Mouse (Mus musculus): ENCODE results near the gene Nacc2.

Gene Nacc2

GRCm38 (mm10) chr2:26062742-26063427 lies 60.1 kb downstream of the Nacc2 start:
- H3K27me3 ChIP-seq (ENCODE audit: control insufficient read depth, insufficient read depth, low read length, poor library complexity, severe bottlenecking), result no peaks in the 10 kb centered on the region
- no peaks in the 10 kb centered on the region for H3K36me3 ChIP-seq (ENCODE audit: control insufficient read depth, insufficient read depth, low read length, poor library complexity, severe bottlenecking)
- no peak for DNase-seq (ENCODE audit: low read depth, low spot score)

- H3K36me3 ChIP-seq (ENCODE audit: control insufficient read depth, insufficient read depth, low read length, poor library complexity, severe bottlenecking), result no peaks in the 10 kb centered on the region
- no peak for DNase-seq (ENCODE audit: low read depth, low spot score)
Measured at GRCm38 (mm10) chr2:26062241-26062640, 60.8 kb downstream of the Nacc2 start.

GRCm38 (mm10) chr2:26061018-26061666 lies 61.9 kb downstream of the Nacc2 start:
- Histone ChIP-seq H3K27me3 (ENCODE audit: control insufficient read depth, insufficient read depth, low read length, poor library complexity, severe bottlenecking) (no peaks in the 10 kb centered on the region), H3K36me3 (ENCODE audit: control insufficient read depth, insufficient read depth, low read length, poor library complexity, severe bottlenecking) (no peaks in the 10 kb centered on the region)
- peak; percentile 15 for DNase-seq (ENCODE audit: low read depth, low spot score)

More at GRCm38 (mm10) chr2:26062241-26062640, 60.8 kb downstream of the Nacc2 start:
- H3K27me3 ChIP-seq (ENCODE audit: control insufficient read depth, insufficient read depth, low read length, poor library complexity, severe bottlenecking), result no peaks in the 10 kb centered on the region

- no peak for DNase-seq (ENCODE audit: low read depth, low spot score)
- Histone ChIP-seq H3K36me3 (ENCODE audit: control insufficient read depth, insufficient read depth, low read length, poor library complexity, severe bottlenecking) (no peaks in the 10 kb centered on the region), H3K27me3 (ENCODE audit: control insufficient read depth, insufficient read depth, low read length, poor library complexity, severe bottlenecking) (no peaks in the 10 kb centered on the region)
Measured at GRCm38 (mm10) chr2:26057053-26057452, 66.0 kb downstream of the Nacc2 start.

GRCm38 (mm10) chr2:26056226-26056625 lies 66.8 kb downstream of the Nacc2 start:
- no peak for DNase-seq (ENCODE audit: low read depth, low spot score)
- no peaks in the 10 kb centered on the region for H3K27me3 ChIP-seq (ENCODE audit: control insufficient read depth, insufficient read depth, low read length, poor library complexity, severe bottlenecking)

GRCm38 (mm10) chr2:26055747-26056102 lies 67.3 kb downstream of the Nacc2 start:
- H3K27me3 ChIP-seq (ENCODE audit: control insufficient read depth, insufficient read depth, low read length, poor library complexity, severe bottlenecking), result no peaks in the 10 kb centered on the region
- DNase-seq (ENCODE audit: low read depth, low spot score), result no peak
- H3K36me3 ChIP-seq (ENCODE audit: control insufficient read depth, insufficient read depth, low read length, poor library complexity, severe bottlenecking), result no peaks in the 10 kb centered on the region

More at GRCm38 (mm10) chr2:26056226-26056625, 66.8 kb downstream of the Nacc2 start:
- H3K36me3 ChIP-seq (ENCODE audit: control insufficient read depth, insufficient read depth, low read length, poor library complexity, severe bottlenecking), result no peaks in the 10 kb centered on the region

GRCm38 (mm10) chr2:26055046-26055746 lies 67.8 kb downstream of the Nacc2 start:
- Histone ChIP-seq H3K27me3 (ENCODE audit: control insufficient read depth, insufficient read depth, low read length, poor library complexity, severe bottlenecking) (no peaks in the 10 kb centered on the region), H3K36me3 (ENCODE audit: control insufficient read depth, insufficient read depth, low read length, poor library complexity, severe bottlenecking) (no peaks in the 10 kb centered on the region)
- peak; percentile 77 for DNase-seq (ENCODE audit: low read depth, low spot score)

- Histone ChIP-seq H3K36me3 (ENCODE audit: control insufficient read depth, insufficient read depth, low read length, poor library complexity, severe bottlenecking) (no peaks in the 10 kb centered on the region), H3K27me3 (ENCODE audit: control insufficient read depth, insufficient read depth, low read length, poor library complexity, severe bottlenecking) (no peaks in the 10 kb centered on the region)
- DNase-seq (ENCODE audit: low read depth, low spot score), result no peak
Measured at GRCm38 (mm10) chr2:26052806-26053205, 70.2 kb downstream of the Nacc2 start.

- Histone ChIP-seq H3K36me3 (ENCODE audit: control insufficient read depth, insufficient read depth, low read length, poor library complexity, severe bottlenecking) (no peaks in the 10 kb centered on the region), H3K27me3 (ENCODE audit: control insufficient read depth, insufficient read depth, low read length, poor library complexity, severe bottlenecking) (no peaks in the 10 kb centered on the region)
- no peak for DNase-seq (ENCODE audit: low read depth, low spot score)
Measured at GRCm38 (mm10) chr2:26048816-26049215, 74.2 kb downstream of the Nacc2 start.

GRCm38 (mm10) chr2:26044216-26044615 lies 78.8 kb downstream of the Nacc2 start:
- Histone ChIP-seq H3K27me3 (ENCODE audit: control insufficient read depth, insufficient read depth, low read length, poor library complexity, severe bottlenecking) (no peaks in the 10 kb centered on the region), H3K36me3 (ENCODE audit: control insufficient read depth, insufficient read depth, low read length, poor library complexity, severe bottlenecking) (no peaks in the 10 kb centered on the region)
- DNase-seq (ENCODE audit: low read depth, low spot score), result no peak

GRCm38 (mm10) chr2:26042603-26043002 lies 80.4 kb downstream of the Nacc2 start:
- no peaks in the 10 kb centered on the region for H3K36me3 ChIP-seq (ENCODE audit: control insufficient read depth, insufficient read depth, low read length, poor library complexity, severe bottlenecking)
- no peak for DNase-seq (ENCODE audit: low read depth, low spot score)
- no peaks in the 10 kb centered on the region for H3K27me3 ChIP-seq (ENCODE audit: control insufficient read depth, insufficient read depth, low read length, poor library complexity, severe bottlenecking)

GRCm38 (mm10) chr2:26041163-26041810 lies 81.7 kb downstream of the Nacc2 start:
- H3K27me3 ChIP-seq (ENCODE audit: control insufficient read depth, insufficient read depth, low read length, poor library complexity, severe bottlenecking), result no peaks in the 10 kb centered on the region
- DNase-seq (ENCODE audit: low read depth, low spot score), result no peak
- no peaks in the 10 kb centered on the region for H3K36me3 ChIP-seq (ENCODE audit: control insufficient read depth, insufficient read depth, low read length, poor library complexity, severe bottlenecking)

- DNase-seq (ENCODE audit: low read depth, low spot score), result no peak
- Histone ChIP-seq H3K27me3 (ENCODE audit: control insufficient read depth, insufficient read depth, low read length, poor library complexity, severe bottlenecking) (no peaks in the 10 kb centered on the region), H3K36me3 (ENCODE audit: control insufficient read depth, insufficient read depth, low read length, poor library complexity, severe bottlenecking) (no peaks in the 10 kb centered on the region)
Measured at GRCm38 (mm10) chr2:26039951-26040350, 83.1 kb downstream of the Nacc2 start.

GRCm38 (mm10) chr2:26037386-26037785 lies 85.6 kb downstream of the Nacc2 start:
- no peak for DNase-seq (ENCODE audit: low read depth, low spot score)
- Histone ChIP-seq H3K36me3 (ENCODE audit: control insufficient read depth, insufficient read depth, low read length, poor library complexity, severe bottlenecking) (no peaks in the 10 kb centered on the region), H3K27me3 (ENCODE audit: control insufficient read depth, insufficient read depth, low read length, poor library complexity, severe bottlenecking) (no peaks in the 10 kb centered on the region)

Measured in splenic B cell, adult 2 months (primary cell).